Mouse (Mus musculus) c-Kit-positive CD71-negative TER-119-negative erythroid progenitor cells, embryonic 14.5 days (primary cell): ENCODE results near the gene Gm7861.
"Not testable (repeated sequence)": the region's sequence is repeated elsewhere in the genome, so short reads cannot be mapped to it uniquely, and the experiment has no call there.

Experiments
- DNase-seq: peaks from one replicate; pipeline ENCODE4 v3.0.0-alpha.2; 2013; ENCODE audit warnings: low read depth

Gene Gm7861

DNA sequence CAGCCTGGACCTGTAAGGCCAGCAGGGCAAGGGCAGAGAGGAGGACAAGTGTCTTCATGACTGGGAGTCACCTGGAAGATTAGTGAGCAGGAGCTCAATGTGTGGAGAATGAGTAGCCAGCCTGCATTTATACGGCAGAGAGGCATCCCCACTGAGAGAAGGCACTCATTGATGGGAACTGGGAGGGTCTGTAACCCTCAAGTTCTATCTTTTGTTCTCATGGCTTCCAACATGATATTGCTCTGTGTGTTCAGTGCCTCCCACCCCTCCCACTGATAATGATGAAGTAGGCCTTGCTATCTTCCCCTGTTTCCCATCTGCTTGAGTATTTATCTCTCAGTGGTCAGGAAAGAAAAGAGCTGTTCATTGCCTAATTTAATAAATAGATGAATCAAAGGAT lies at the start of gene Gm7861:
Gm7861 (minus strand) TSS at position 101 of the 400 bp plus-strand sequence.
- DNase-seq: not testable (repeated sequence)

DNA sequence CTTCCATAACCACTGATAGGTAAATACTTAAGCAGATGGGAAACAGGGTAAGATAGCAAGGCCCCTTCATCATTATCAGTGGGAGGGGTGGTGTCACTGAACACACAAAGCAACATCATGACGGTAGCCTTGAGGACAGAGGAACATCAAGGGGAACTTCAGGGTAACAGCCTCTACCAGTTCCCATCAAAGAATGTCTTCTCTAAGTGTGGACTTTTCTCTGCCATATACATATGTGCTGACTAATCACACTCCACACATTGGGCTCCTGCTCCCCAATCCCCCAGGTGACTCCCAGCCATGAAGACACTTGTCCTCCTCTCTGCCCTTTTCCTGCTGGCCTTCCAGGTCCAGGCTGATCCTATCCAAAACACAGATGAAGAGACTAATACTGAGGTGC lies 23.6 kb upstream of the Gm7861 start, which contains the start of gene Defa26:
Defa26 (plus strand) TSS at position 301 of the 400 bp plus-strand sequence.
- DNase-seq: not testable (repeated sequence)

DNA sequence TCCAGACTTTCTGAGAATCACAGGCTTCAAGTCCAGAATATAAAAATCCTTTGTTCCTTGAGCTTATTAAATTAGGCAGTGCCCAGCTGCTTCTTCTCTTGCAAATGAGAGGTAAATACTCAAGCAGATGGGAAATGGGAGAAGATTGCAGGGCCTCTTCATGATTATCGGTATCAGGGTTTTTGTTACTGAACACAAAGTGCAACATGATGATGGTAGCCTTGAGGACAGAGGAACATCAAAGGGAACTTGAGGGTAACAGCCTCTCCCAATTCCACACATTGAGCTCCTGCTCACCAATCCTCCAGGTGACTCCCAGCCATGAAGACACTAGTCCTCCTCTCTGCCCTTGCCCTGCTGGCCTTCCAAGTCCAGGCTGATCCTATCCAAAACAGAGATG lies 11.6 kb downstream of the Gm7861 start, which contains the start of gene Defa28:
Defa28 (plus strand) TSS at position 301 of the 400 bp plus-strand sequence.
- not testable (repeated sequence) for DNase-seq

DNA sequence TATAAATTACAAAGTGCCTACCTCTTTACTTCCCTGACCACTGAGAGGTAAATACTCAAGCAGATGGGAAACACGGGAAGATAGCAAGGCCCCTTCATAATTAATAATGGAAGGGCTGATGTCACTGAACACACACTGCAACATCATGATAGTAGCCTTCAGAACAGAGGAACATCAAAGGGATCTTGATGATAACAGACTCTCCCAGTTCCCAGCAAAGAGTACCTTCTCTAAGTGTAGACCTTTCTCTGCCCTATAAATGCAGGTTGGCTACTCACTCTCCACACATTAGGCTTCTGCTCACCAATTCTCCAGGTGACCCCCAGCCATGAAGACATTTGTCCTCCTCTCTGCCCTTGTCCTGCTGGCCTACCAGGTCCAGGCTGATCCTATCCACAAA lies 29.2 kb downstream of the Gm7861 start, which contains the start of gene Defa37:
Defa37 (plus strand) TSS at position 301 of the 400 bp plus-strand sequence.
- DNase-seq: not testable (repeated sequence)
